Mouse (Mus musculus): ENCODE results near the gene Apeh. TPM values are rescaled to one million over a fixed set of nuclear protein-coding genes. Genes with fewer than 3 reads are reported as not detected.

Gene Apeh
- polyA plus RNA-seq, 1 experiment from 2014 or later, result 42.3 TPM

GRCm38 (mm10) chr9:108069007-108069406, 25.4 kb downstream of the Apeh start:
- Histone ChIP-seq H3K4me2 (replicated peaks) (no peak overlapping the region), H3K4me1 (no peaks in the 10 kb centered on the region), H3K9me3 (no peaks in the 10 kb centered on the region), H3K27me3 (no peaks in the 10 kb centered on the region), H3K9ac (replicated peaks) (no peak overlapping the region), H3K27ac (replicated peaks) (no peak overlapping the region), H3K36me3 (peaks cover 15% of the 10 kb centered on the region; the same call in 1 of the 2 replicates), H3K4me3 (no peak overlapping the region)
- no peak for ATAC-seq (replicated peaks)
- WGBS, result 90% methylated on average over 9 of the region's 9 CpGs

GRCm38 (mm10) chr9:108067900-108068299, 26.5 kb downstream of the Apeh start:
- whole genome bisulfite sequencing, result 21% methylated on average over 8 of the region's 8 CpGs
- Histone ChIP-seq H3K4me1 (no peaks in the 10 kb centered on the region), H3K9me3 (no peaks in the 10 kb centered on the region), H3K9ac (replicated peaks) (no peak overlapping the region), H3K4me3 (no peak overlapping the region), H3K27me3 (no peaks in the 10 kb centered on the region), H3K27ac (replicated peaks) (no peak overlapping the region), H3K4me2 (replicated peaks) (no peak overlapping the region), H3K36me3 (peaks cover 22% of the 10 kb centered on the region; the same call in 1 of the 2 replicates)
- peak; percentile 41 for ATAC-seq (replicated peaks)

- Histone ChIP-seq H3K4me3 (no peak overlapping the region), H3K36me3 (peaks cover 26% of the 10 kb centered on the region; the same call in 1 of the 2 replicates), H3K4me2 (replicated peaks) (no peak overlapping the region), H3K9me3 (no peaks in the 10 kb centered on the region), H3K27ac (replicated peaks) (no peak overlapping the region), H3K27me3 (no peaks in the 10 kb centered on the region), H3K9ac (replicated peaks) (no peak overlapping the region), H3K4me1 (no peaks in the 10 kb centered on the region)
- ATAC-seq (replicated peaks), result no peak
- WGBS, result 79% methylated on average over 7 of the region's 7 CpGs
These were observed 27.2 kb downstream of the Apeh start for GRCm38 (mm10) chr9:108067199-108067598.

GRCm38 (mm10) chr9:108065491-108066011, 28.9 kb downstream of the Apeh start:
- Histone ChIP-seq H3K4me2 (replicated peaks) (no peak overlapping the region), H3K36me3 (peaks cover 20% of the 10 kb centered on the region; the same call in 1 of the 2 replicates)

GRCm38 (mm10) chr9:108063361-108063760, 31.0 kb downstream of the Apeh start:
- H3K27me3 ChIP-seq, result no peaks in the 10 kb centered on the region
- 93% methylated on average over 12 of the region's 12 CpGs for WGBS
- no peak for ATAC-seq (replicated peaks)
- H3K27ac ChIP-seq (replicated peaks), result no peak overlapping the region
- H3K9ac ChIP-seq (replicated peaks), result no peak overlapping the region
- H3K4me1 ChIP-seq, result no peaks in the 10 kb centered on the region
- no peak overlapping the region for H3K4me3 ChIP-seq
- H3K9me3 ChIP-seq, result no peaks in the 10 kb centered on the region
- H3K4me2 ChIP-seq (replicated peaks), result no peak overlapping the region
- H3K36me3 ChIP-seq, result peaks cover 18% of the 10 kb centered on the region

More at GRCm38 (mm10) chr9:108065491-108066011, 28.9 kb downstream of the Apeh start:
- H3K9me3 ChIP-seq, result no peaks in the 10 kb centered on the region
- no peaks in the 10 kb centered on the region for H3K27me3 ChIP-seq
- no peak overlapping the region for H3K27ac ChIP-seq (replicated peaks)
- H3K4me3 ChIP-seq, result no peak overlapping the region
- peak; percentile 51; the same call in 1 of the 2 replicates for ATAC-seq (replicated peaks)
- WGBS, result 44% methylated on average over 5 of the region's 5 CpGs
- no peaks in the 10 kb centered on the region for H3K4me1 ChIP-seq
- no peak overlapping the region for H3K9ac ChIP-seq (replicated peaks)

GRCm38 (mm10) chr9:108062142-108062541, 32.3 kb downstream of the Apeh start:
- H3K9me3 ChIP-seq, result no peaks in the 10 kb centered on the region
- H3K27ac ChIP-seq (replicated peaks), result no peak overlapping the region
- no peak for ATAC-seq (replicated peaks)
- H3K9ac ChIP-seq (replicated peaks), result no peak overlapping the region
- no peak overlapping the region for H3K4me3 ChIP-seq
- no peaks in the 10 kb centered on the region for H3K27me3 ChIP-seq
- H3K4me2 ChIP-seq (replicated peaks), result no peak overlapping the region
- H3K36me3 ChIP-seq, result peaks cover 30% of the 10 kb centered on the region
- 95% methylated on average over 3 of the region's 3 CpGs for WGBS
- no peaks in the 10 kb centered on the region for H3K4me1 ChIP-seq

- H3K27me3 ChIP-seq, result no peaks in the 10 kb centered on the region
- H3K9me3 ChIP-seq, result no peaks in the 10 kb centered on the region
- H3K27ac ChIP-seq (replicated peaks), result no peak overlapping the region
- ATAC-seq (replicated peaks), result no peak
- H3K4me2 ChIP-seq (replicated peaks), result no peak overlapping the region
- H3K36me3 ChIP-seq, result peaks cover 39% of the 10 kb centered on the region
- peaks cover under 1% of the 10 kb centered on the region; the same call in 1 of the 2 replicates for H3K4me1 ChIP-seq
- 91% methylated on average over 9 of the region's 9 CpGs for WGBS
- no peak overlapping the region for H3K4me3 ChIP-seq
- H3K9ac ChIP-seq (replicated peaks), result no peak overlapping the region
These were observed 36.1 kb downstream of the Apeh start for GRCm38 (mm10) chr9:108058291-108058690.

GRCm38 (mm10) chr9:108057262-108057562, 37.2 kb downstream of the Apeh start:
- no peak overlapping the region for H3K27ac ChIP-seq (replicated peaks)
- 92% methylated on average over 5 of the region's 5 CpGs for WGBS
- peaks cover 11% of the 10 kb centered on the region for H3K4me1 ChIP-seq
- peaks cover 32% of the 10 kb centered on the region for H3K36me3 ChIP-seq
- no peaks in the 10 kb centered on the region for H3K9me3 ChIP-seq
- no peak for ATAC-seq (replicated peaks)
- no peak overlapping the region for H3K4me2 ChIP-seq (replicated peaks)
- no peak overlapping the region for H3K4me3 ChIP-seq
- H3K9ac ChIP-seq (replicated peaks), result no peak overlapping the region
- H3K27me3 ChIP-seq, result no peaks in the 10 kb centered on the region

- H3K4me2 ChIP-seq (replicated peaks), result no peak overlapping the region
- 83% methylated on average over 28 of the region's 28 CpGs for WGBS
- no peaks in the 10 kb centered on the region for H3K9me3 ChIP-seq
- H3K27ac ChIP-seq (replicated peaks), result no peak overlapping the region
- ATAC-seq (replicated peaks), result no peak
- H3K27me3 ChIP-seq, result no peaks in the 10 kb centered on the region
- peaks cover 11% of the 10 kb centered on the region for H3K4me1 ChIP-seq
- no peak overlapping the region for H3K9ac ChIP-seq (replicated peaks)
- no peak overlapping the region for H3K4me3 ChIP-seq
- H3K36me3 ChIP-seq, result peaks cover 34% of the 10 kb centered on the region
These were observed 37.8 kb downstream of the Apeh start for GRCm38 (mm10) chr9:108056361-108057261.

GRCm38 (mm10) chr9:108055661-108056237, 38.7 kb downstream of the Apeh start:
- no peak overlapping the region for H3K4me3 ChIP-seq
- H3K27ac ChIP-seq (replicated peaks), result no peak overlapping the region
- WGBS, result 90% methylated on average over 6 of the region's 6 CpGs
- peaks cover 37% of the 10 kb centered on the region for H3K36me3 ChIP-seq
- no peaks in the 10 kb centered on the region for H3K27me3 ChIP-seq
- no peak for ATAC-seq (replicated peaks)
- no peaks in the 10 kb centered on the region for H3K9me3 ChIP-seq
- peaks cover 11% of the 10 kb centered on the region for H3K4me1 ChIP-seq
- no peak overlapping the region for H3K9ac ChIP-seq (replicated peaks)
- H3K4me2 ChIP-seq (replicated peaks), result no peak overlapping the region

GRCm38 (mm10) chr9:108055061-108055460, 39.3 kb downstream of the Apeh start:
- 100% methylated on average over 1 of the region's 1 CpGs for WGBS

GRCm38 (mm10) chr9:108054331-108055040, 39.9 kb downstream of the Apeh start:
- no peaks in the 10 kb centered on the region for H3K9me3 ChIP-seq
- no peak overlapping the region for H3K9ac ChIP-seq (replicated peaks)

More at GRCm38 (mm10) chr9:108055061-108055460, 39.3 kb downstream of the Apeh start:
- no peak overlapping the region for H3K4me3 ChIP-seq
- H3K27ac ChIP-seq (replicated peaks), result no peak overlapping the region
- peaks cover 39% of the 10 kb centered on the region for H3K36me3 ChIP-seq
- no peak for ATAC-seq (replicated peaks)
- no peak overlapping the region for H3K9ac ChIP-seq (replicated peaks)
- H3K9me3 ChIP-seq, result no peaks in the 10 kb centered on the region
- H3K27me3 ChIP-seq, result no peaks in the 10 kb centered on the region
- H3K4me2 ChIP-seq (replicated peaks), result no peak overlapping the region
- peaks cover 12% of the 10 kb centered on the region for H3K4me1 ChIP-seq

More at GRCm38 (mm10) chr9:108054331-108055040, 39.9 kb downstream of the Apeh start:
- Histone ChIP-seq H3K27ac (replicated peaks) (no peak overlapping the region), H3K36me3 (peaks cover 39% of the 10 kb centered on the region), H3K4me1 (peaks cover 18% of the 10 kb centered on the region), H3K4me3 (no peak overlapping the region), H3K27me3 (no peaks in the 10 kb centered on the region), H3K4me2 (replicated peaks) (no peak overlapping the region)
- WGBS, result 90% methylated on average over 22 of the region's 22 CpGs
- no peak for ATAC-seq (replicated peaks)
